Mouse (Mus musculus): Measurements from ENCODE around the gene Acot7.

- TF ChIP-seq EP300 (IDR thresholded peaks at IDR 0.05; ENCODE audit: low read depth) = no peak
- TF ChIP-seq CTCF (IDR thresholded peaks at IDR 0.05; ENCODE audit: low read depth) = no peak
Observed at GRCm38 (mm10) chr4:152186205-152187082, 8.5 kb downstream of the Acot7 start.
